Mouse (Mus musculus): Measurements from ENCODE around the gene Cd2ap. TPM values are rescaled to one million over a fixed set of nuclear protein-coding genes. Genes with fewer than 3 reads are reported as not detected.

Cd2ap gene
- polyA plus RNA-seq, 1 experiment from 2014 or later = 20.7 TPM

GRCm38 (mm10) chr17:42882873-42883272, 6.4 kb upstream of the Cd2ap start:
- H3K4me3 ChIP-seq (ENCODE audit: low read depth, low read length) = no peak overlapping the region
- WGBS (ENCODE audit: insufficient replicate concordance) = 69% methylated on average over 1 of the region's 1 CpGs
- H3K4me1 ChIP-seq (ENCODE audit: control insufficient read depth, insufficient read depth, low read length) = peaks cover 15% of the 10 kb centered on the region
- H3K27me3 ChIP-seq (ENCODE audit: control insufficient read depth, insufficient read depth, low read length) = no peaks in the 10 kb centered on the region
- no peak overlapping the region for H3K4me2 ChIP-seq
- no peak for ATAC-seq (replicated peaks; ENCODE audit: insufficient number of reproducible peaks, low FRiP score, low TSS enrichment)
- no peaks in the 10 kb centered on the region for H3K36me3 ChIP-seq (ENCODE audit: control insufficient read depth, insufficient read depth, low read length)
- no peak overlapping the region for H3K9ac ChIP-seq (ENCODE audit: low read depth, low read length)
- H3K9me3 ChIP-seq (replicated peaks; ENCODE audit: control insufficient read depth, low read length) = no peaks in the 10 kb centered on the region
- H3K27ac ChIP-seq (ENCODE audit: low read depth, low read length) = 0 out of 2 replicates have a peak overlapping the region, but pooled peaks have one; percentile 2

- Histone ChIP-seq H3K4me3 (ENCODE audit: low read depth, low read length) (peak overlapping the region; percentile 90), H3K9me3 (replicated peaks; ENCODE audit: control insufficient read depth, low read length) (no peaks in the 10 kb centered on the region), H3K4me2 (peak overlapping the region; percentile 79), H3K4me1 (ENCODE audit: control insufficient read depth, insufficient read depth, low read length) (peaks cover 7% of the 10 kb centered on the region), H3K9ac (ENCODE audit: low read depth, low read length) (peak overlapping the region; percentile 97), H3K27me3 (ENCODE audit: control insufficient read depth, insufficient read depth, low read length) (no peaks in the 10 kb centered on the region), H3K27ac (ENCODE audit: low read depth, low read length) (no peak overlapping the region), H3K36me3 (ENCODE audit: control insufficient read depth, insufficient read depth, low read length) (no peaks in the 10 kb centered on the region)
- no peak for ATAC-seq (replicated peaks; ENCODE audit: insufficient number of reproducible peaks, low FRiP score, low TSS enrichment)
- 31% methylated on average over 13 of the region's 13 CpGs for WGBS (ENCODE audit: insufficient replicate concordance)
These were observed 500 bp upstream of the Cd2ap start for GRCm38 (mm10) chr17:42876904-42877425.

GRCm38 (mm10) chr17:42875571-42876000, 879 bp downstream of the Cd2ap start:
- H3K36me3 ChIP-seq (ENCODE audit: control insufficient read depth, insufficient read depth, low read length) = no peaks in the 10 kb centered on the region
- peak overlapping the region; percentile 90 for H3K4me3 ChIP-seq (ENCODE audit: low read depth, low read length)
- H3K9ac ChIP-seq (ENCODE audit: low read depth, low read length) = peak overlapping the region; percentile 97
- H3K9me3 ChIP-seq (replicated peaks; ENCODE audit: control insufficient read depth, low read length) = no peaks in the 10 kb centered on the region
- H3K4me2 ChIP-seq = peak overlapping the region; percentile 79
- under 1% methylated on average over 17 of the region's 17 CpGs for WGBS (ENCODE audit: insufficient replicate concordance)
- ATAC-seq (replicated peaks; ENCODE audit: insufficient number of reproducible peaks, low FRiP score, low TSS enrichment) = no peak
- peaks cover 11% of the 10 kb centered on the region for H3K4me1 ChIP-seq (ENCODE audit: control insufficient read depth, insufficient read depth, low read length)
- peak overlapping the region; percentile 96 for H3K27ac ChIP-seq (ENCODE audit: low read depth, low read length)
- H3K27me3 ChIP-seq (ENCODE audit: control insufficient read depth, insufficient read depth, low read length) = no peaks in the 10 kb centered on the region

GRCm38 (mm10) chr17:42875015-42875414, 1.4 kb downstream of the Cd2ap start:
- peaks cover 11% of the 10 kb centered on the region for H3K4me1 ChIP-seq (ENCODE audit: control insufficient read depth, insufficient read depth, low read length)
- no peaks in the 10 kb centered on the region for H3K27me3 ChIP-seq (ENCODE audit: control insufficient read depth, insufficient read depth, low read length)
- H3K9ac ChIP-seq (ENCODE audit: low read depth, low read length) = peak overlapping the region; percentile 97
- no peaks in the 10 kb centered on the region for H3K36me3 ChIP-seq (ENCODE audit: control insufficient read depth, insufficient read depth, low read length)
- peak overlapping the region; percentile 90 for H3K4me3 ChIP-seq (ENCODE audit: low read depth, low read length)
- H3K27ac ChIP-seq (ENCODE audit: low read depth, low read length) = 0 out of 2 replicates have a peak overlapping the region, but pooled peaks have one; percentile 96
- H3K4me2 ChIP-seq = peak overlapping the region; percentile 79
- ATAC-seq (replicated peaks; ENCODE audit: insufficient number of reproducible peaks, low FRiP score, low TSS enrichment) = no peak
- no peaks in the 10 kb centered on the region for H3K9me3 ChIP-seq (replicated peaks; ENCODE audit: control insufficient read depth, low read length)
- WGBS (ENCODE audit: insufficient replicate concordance) = 32% methylated on average over 6 of the region's 6 CpGs

GRCm38 (mm10) chr17:42870465-42870864, 6.0 kb downstream of the Cd2ap start:
- no peaks in the 10 kb centered on the region for H3K27me3 ChIP-seq (ENCODE audit: control insufficient read depth, insufficient read depth, low read length)
- H3K4me1 ChIP-seq (ENCODE audit: control insufficient read depth, insufficient read depth, low read length) = peaks cover 11% of the 10 kb centered on the region
- no peaks in the 10 kb centered on the region for H3K36me3 ChIP-seq (ENCODE audit: control insufficient read depth, insufficient read depth, low read length)
- no peak overlapping the region for H3K4me3 ChIP-seq (ENCODE audit: low read depth, low read length)
- ATAC-seq (replicated peaks; ENCODE audit: insufficient number of reproducible peaks, low FRiP score, low TSS enrichment) = no peak
- H3K9ac ChIP-seq (ENCODE audit: low read depth, low read length) = no peak overlapping the region
- no peak overlapping the region for H3K27ac ChIP-seq (ENCODE audit: low read depth, low read length)
- H3K9me3 ChIP-seq (replicated peaks; ENCODE audit: control insufficient read depth, low read length) = no peaks in the 10 kb centered on the region
- H3K4me2 ChIP-seq = no peak overlapping the region

- 86% methylated on average over 3 of the region's 3 CpGs for WGBS (ENCODE audit: insufficient replicate concordance)
- no peaks in the 10 kb centered on the region for H3K9me3 ChIP-seq (replicated peaks; ENCODE audit: control insufficient read depth, low read length)
- no peaks in the 10 kb centered on the region; the same call in 1 of the 2 replicates for H3K4me1 ChIP-seq (ENCODE audit: control insufficient read depth, insufficient read depth, low read length)
- H3K4me2 ChIP-seq = no peak overlapping the region
- no peak overlapping the region for H3K27ac ChIP-seq (ENCODE audit: low read depth, low read length)
- no peaks in the 10 kb centered on the region for H3K27me3 ChIP-seq (ENCODE audit: control insufficient read depth, insufficient read depth, low read length)
- H3K9ac ChIP-seq (ENCODE audit: low read depth, low read length) = no peak overlapping the region
- H3K36me3 ChIP-seq (ENCODE audit: control insufficient read depth, insufficient read depth, low read length) = no peaks in the 10 kb centered on the region
- no peak overlapping the region for H3K4me3 ChIP-seq (ENCODE audit: low read depth, low read length)
- ATAC-seq (replicated peaks; ENCODE audit: insufficient number of reproducible peaks, low FRiP score, low TSS enrichment) = no peak
These were observed 13.3 kb downstream of the Cd2ap start for GRCm38 (mm10) chr17:42863186-42863585.

- 88% methylated on average over 1 of the region's 1 CpGs for WGBS (ENCODE audit: insufficient replicate concordance)
- Histone ChIP-seq H3K4me1 (ENCODE audit: control insufficient read depth, insufficient read depth, low read length) (no peaks in the 10 kb centered on the region; the same call in 1 of the 2 replicates), H3K9me3 (replicated peaks; ENCODE audit: control insufficient read depth, low read length) (no peaks in the 10 kb centered on the region), H3K27me3 (ENCODE audit: control insufficient read depth, insufficient read depth, low read length) (no peaks in the 10 kb centered on the region), H3K27ac (ENCODE audit: low read depth, low read length) (no peak overlapping the region), H3K36me3 (ENCODE audit: control insufficient read depth, insufficient read depth, low read length) (no peaks in the 10 kb centered on the region), H3K4me3 (ENCODE audit: low read depth, low read length) (no peak overlapping the region), H3K4me2 (no peak overlapping the region), H3K9ac (ENCODE audit: low read depth, low read length) (no peak overlapping the region)
- no peak for ATAC-seq (replicated peaks; ENCODE audit: insufficient number of reproducible peaks, low FRiP score, low TSS enrichment)
These were observed 16.1 kb downstream of the Cd2ap start for GRCm38 (mm10) chr17:42860370-42860769.

GRCm38 (mm10) chr17:42857506-42857905, 19.0 kb downstream of the Cd2ap start:
- no peak overlapping the region for H3K4me2 ChIP-seq
- H3K4me3 ChIP-seq (ENCODE audit: low read depth, low read length) = no peak overlapping the region
- no peaks in the 10 kb centered on the region for H3K27me3 ChIP-seq (ENCODE audit: control insufficient read depth, insufficient read depth, low read length)
- H3K9ac ChIP-seq (ENCODE audit: low read depth, low read length) = no peak overlapping the region
- H3K9me3 ChIP-seq (replicated peaks; ENCODE audit: control insufficient read depth, low read length) = no peaks in the 10 kb centered on the region
- H3K36me3 ChIP-seq (ENCODE audit: control insufficient read depth, insufficient read depth, low read length) = no peaks in the 10 kb centered on the region
- ATAC-seq (replicated peaks; ENCODE audit: insufficient number of reproducible peaks, low FRiP score, low TSS enrichment) = no peak
- H3K27ac ChIP-seq (ENCODE audit: low read depth, low read length) = no peak overlapping the region
- 86% methylated on average over 3 of the region's 3 CpGs for WGBS (ENCODE audit: insufficient replicate concordance)
- no peaks in the 10 kb centered on the region; the same call in 1 of the 2 replicates for H3K4me1 ChIP-seq (ENCODE audit: control insufficient read depth, insufficient read depth, low read length)

GRCm38 (mm10) chr17:42847108-42847507, 29.4 kb downstream of the Cd2ap start:
- 91% methylated on average over 2 of the region's 2 CpGs for WGBS (ENCODE audit: insufficient replicate concordance)
- no peak for ATAC-seq (replicated peaks; ENCODE audit: insufficient number of reproducible peaks, low FRiP score, low TSS enrichment)

More at GRCm38 (mm10) chr17:42847108-42847507, 29.4 kb downstream of the Cd2ap start:
- H3K4me1 ChIP-seq (ENCODE audit: control insufficient read depth, insufficient read depth, low read length) = no peaks in the 10 kb centered on the region
- no peak overlapping the region for H3K4me3 ChIP-seq (ENCODE audit: low read depth, low read length)
- no peaks in the 10 kb centered on the region for H3K9me3 ChIP-seq (replicated peaks; ENCODE audit: control insufficient read depth, low read length)
- H3K36me3 ChIP-seq (ENCODE audit: control insufficient read depth, insufficient read depth, low read length) = no peaks in the 10 kb centered on the region
- H3K9ac ChIP-seq (ENCODE audit: low read depth, low read length) = no peak overlapping the region
- H3K27me3 ChIP-seq (ENCODE audit: control insufficient read depth, insufficient read depth, low read length) = no peaks in the 10 kb centered on the region
- no peak overlapping the region for H3K4me2 ChIP-seq
- no peak overlapping the region for H3K27ac ChIP-seq (ENCODE audit: low read depth, low read length)
